Mouse (Mus musculus) CH12.LX (cell line): ENCODE results near the gene Ebf1. TPM values are rescaled to one million over a fixed set of nuclear protein-coding genes. Genes with fewer than 3 reads are reported as not detected.

Experiments
- DNase-seq: peaks from one replicate; pipeline ENCODE4 v3.0.0-alpha.2; 2013; ENCODE audit errors: extremely low read depth
- H3K27ac ChIP-seq: 2 replicates; pipeline ENCODE4 v1.5.1; 2012; ENCODE audit warnings: low read depth, mild to moderate bottlenecking, control low read depth, moderate library complexity; ENCODE audit not compliant: insufficient read depth
- H3K27me3 ChIP-seq: replicated peaks from 2 replicates; pipeline ENCODE3; 2012; ENCODE audit warnings: inconsistent platforms
- H3K36me3 ChIP-seq, 2 experiments: replicated peaks in 1 of 2; 2 replicates each; pipeline versions ENCODE3 to v1.6.1; 2012; ENCODE audit warnings: inconsistent platforms in 1 of 2, low read length in 1 of 2, mild to moderate bottlenecking in 1 of 2, mixed read lengths in 1 of 2, moderate library complexity in 1 of 2; ENCODE audit not compliant: control insufficient read depth in 1 of 2, insufficient read depth in 1 of 2
- H3K4me1 ChIP-seq, 2 experiments: 2 replicates each; pipeline ENCODE4 v1.6.1; 2012; ENCODE audit warnings: inconsistent platforms in 1 of 2, moderate library complexity in 1 of 2; ENCODE audit not compliant: insufficient read depth in 2 of 2, control insufficient read depth in 1 of 2
- H3K4me2 ChIP-seq: 2 replicates; pipeline ENCODE4 v1.6.1; 2012; ENCODE audit warnings: low read depth, mild to moderate bottlenecking, control low read depth; ENCODE audit not compliant: poor library complexity, insufficient read depth, severe bottlenecking
- H3K4me3 ChIP-seq, 3 experiments: fragments of 150-350 bp in 1 of 3; sonication (generic) in 1 of 3; replicated peaks in 1 of 3; 2 replicates each; pipeline versions ENCODE3 to v1.5.1; 2011 to 2012; ENCODE audit warnings: low read depth in 2 of 3, low read length in 2 of 3, mild to moderate bottlenecking in 2 of 3, moderate library complexity in 2 of 3, control low read depth in 1 of 3, improper control_type of control experiment in 1 of 3, inconsistent platforms in 1 of 3, mixed read lengths in 1 of 3; ENCODE audit not compliant: poor library complexity in 1 of 3
- H3K79me2 ChIP-seq: replicated peaks from 2 replicates; pipeline ENCODE4 v1.6.1; 2012; ENCODE audit warnings: mild to moderate bottlenecking, moderate library complexity; ENCODE audit not compliant: control insufficient read depth, poor library complexity, insufficient read depth, severe bottlenecking; ENCODE audit errors: extremely low read depth
- H3K9ac ChIP-seq: 2 replicates; pipeline ENCODE4 v1.6.1; 2012; ENCODE audit warnings: low read depth, mild to moderate bottlenecking, control low read depth, moderate library complexity; ENCODE audit not compliant: insufficient read depth
- H3K9me3 ChIP-seq: replicated peaks from 2 replicates; pipeline ENCODE3; 2012; ENCODE audit warnings: low read length, inconsistent platforms, mixed read lengths
- BHLHE40 ChIP-seq: IDR thresholded peaks from 2 replicates; pipeline ENCODE4 v1.6.1; 2011; ENCODE audit warnings: mild to moderate bottlenecking, low read depth, low read length, improper control_type of control experiment
- CHD1 ChIP-seq: IDR thresholded peaks from 2 replicates; pipeline ENCODE4 v1.6.1; 2012; ENCODE audit warnings: low read depth, low read length, improper control_type of control experiment, inconsistent platforms
- CHD2 ChIP-seq: IDR thresholded peaks from 2 replicates; pipeline ENCODE4 v1.6.1; 2011; ENCODE audit warnings: low read length, improper control_type of control experiment
- CTCF ChIP-seq, 2 experiments: IDR thresholded peaks in 1 of 2; conservative IDR thresholded peaks in 1 of 2; 2 replicates each; pipeline ENCODE4 v1.5.1; 2011 to 2012; ENCODE audit warnings: low read depth in 2 of 2, low read length in 2 of 2, improper control_type of control experiment in 1 of 2, inconsistent platforms in 1 of 2, mild to moderate bottlenecking in 1 of 2, moderate library complexity in 1 of 2
- ELF1 ChIP-seq: IDR thresholded peaks from 2 replicates; pipeline ENCODE4 v1.6.1; 2014; ENCODE audit warnings: low read depth, mild to moderate bottlenecking, inconsistent platforms, low read length, improper control_type of control experiment
- EP300 ChIP-seq: IDR thresholded peaks from 2 replicates; pipeline ENCODE4 v1.6.1; 2011; ENCODE audit warnings: low read length, improper control_type of control experiment
- ETS1 ChIP-seq: conservative IDR thresholded peaks from 2 replicates; pipeline ENCODE4 v1.6.1; 2012; ENCODE audit warnings: low read depth, mild to moderate bottlenecking, inconsistent platforms, low read length, improper control_type of control experiment, moderate library complexity
- GABPA ChIP-seq: IDR thresholded peaks from 2 replicates; pipeline ENCODE4 v1.6.1; 2012; ENCODE audit warnings: low read depth, low read length, improper control_type of control experiment, inconsistent platforms; ENCODE audit not compliant: insufficient replicate concordance
- HCFC1 ChIP-seq: IDR thresholded peaks from 2 replicates; pipeline ENCODE4 v1.6.1; 2012; ENCODE audit warnings: low read depth, mild to moderate bottlenecking, inconsistent platforms, low read length, improper control_type of control experiment
- JUN ChIP-seq: IDR thresholded peaks from 2 replicates; pipeline ENCODE4 v1.6.1; 2011; ENCODE audit warnings: low read depth, mild to moderate bottlenecking, low read length, improper control_type of control experiment, moderate library complexity; ENCODE audit not compliant: insufficient read depth
- JUND ChIP-seq: conservative IDR thresholded peaks from 2 replicates; pipeline ENCODE4 v1.6.1; 2011; ENCODE audit warnings: low read depth, low read length, improper control_type of control experiment
- KAT2A ChIP-seq: IDR thresholded peaks from 2 replicates; pipeline ENCODE4 v1.6.1; 2012; ENCODE audit warnings: low read length, improper control_type of control experiment, inconsistent platforms; ENCODE audit not compliant: insufficient replicate concordance
- MAFK ChIP-seq: IDR thresholded peaks from 2 replicates; pipeline ENCODE4 v1.6.1; 2011; ENCODE audit warnings: low read length, improper control_type of control experiment; ENCODE audit not compliant: insufficient replicate concordance
- MAZ ChIP-seq: IDR thresholded peaks from 2 replicates; pipeline ENCODE4 v1.6.1; 2012; ENCODE audit warnings: low read depth, mild to moderate bottlenecking, inconsistent platforms, low read length, improper control_type of control experiment, moderate library complexity
- MEF2A ChIP-seq: IDR thresholded peaks from 2 replicates; pipeline ENCODE4 v1.6.1; 2014; ENCODE audit warnings: low read depth, mild to moderate bottlenecking, inconsistent platforms, low read length, improper control_type of control experiment, borderline replicate concordance
- MXI1 ChIP-seq: IDR thresholded peaks from 2 replicates; pipeline ENCODE4 v1.6.1; 2011; ENCODE audit warnings: mild to moderate bottlenecking, low read depth, low read length, improper control_type of control experiment
- NRF1 ChIP-seq: IDR thresholded peaks from 2 replicates; pipeline ENCODE4 v1.6.1; 2014; ENCODE audit warnings: low read depth, mild to moderate bottlenecking, inconsistent platforms, low read length, improper control_type of control experiment, moderate library complexity
- PAX5 ChIP-seq: IDR thresholded peaks from 2 replicates; pipeline ENCODE4 v1.6.1; 2012; ENCODE audit warnings: low read length, inconsistent platforms, mixed read lengths
- POLR2A ChIP-seq: IDR thresholded peaks from 2 replicates; pipeline ENCODE4 v1.6.1; 2011; ENCODE audit warnings: low read depth, mild to moderate bottlenecking, improper control_type of control experiment, low read length
- POLR2AphosphoS2 ChIP-seq: IDR thresholded peaks from 2 replicates; pipeline ENCODE4 v1.6.1; 2011; ENCODE audit warnings: low read depth, low read length, improper control_type of control experiment
- RAD21 ChIP-seq: IDR thresholded peaks from 2 replicates; pipeline ENCODE4 v1.6.1; 2011; ENCODE audit warnings: low read depth, mild to moderate bottlenecking, low read length, improper control_type of control experiment, moderate library complexity
- RCOR1 ChIP-seq: conservative IDR thresholded peaks from 2 replicates; pipeline ENCODE4 v1.6.1; 2012; ENCODE audit warnings: low read depth, mild to moderate bottlenecking, inconsistent platforms, low read length, improper control_type of control experiment
- SIN3A ChIP-seq: IDR thresholded peaks from 2 replicates; pipeline ENCODE4 v1.6.1; 2012; ENCODE audit warnings: low read length, improper control_type of control experiment, inconsistent platforms
- SMC3 ChIP-seq: IDR thresholded peaks from 2 replicates; pipeline ENCODE4 v1.6.1; 2011; ENCODE audit warnings: low read depth, low read length, improper control_type of control experiment
- TBP ChIP-seq: conservative IDR thresholded peaks from 2 replicates; pipeline ENCODE4 v1.6.1; 2011; ENCODE audit warnings: low read depth, low read length, improper control_type of control experiment
- USF1 ChIP-seq: IDR thresholded peaks from 2 replicates; pipeline ENCODE4 v1.6.1; 2014; ENCODE audit warnings: low read depth, mild to moderate bottlenecking, inconsistent platforms, low read length, improper control_type of control experiment
- ZC3H11A ChIP-seq: IDR thresholded peaks from 2 replicates; pipeline ENCODE4 v1.6.1; 2012; ENCODE audit warnings: low read depth, mild to moderate bottlenecking, inconsistent platforms, low read length, improper control_type of control experiment
- ZKSCAN1 ChIP-seq: IDR thresholded peaks from 2 replicates; pipeline ENCODE4 v1.6.1; 2012; ENCODE audit warnings: low read depth, inconsistent platforms, low read length, improper control_type of control experiment, borderline replicate concordance
- ZMIZ1 ChIP-seq: IDR thresholded peaks from 2 replicates; pipeline ENCODE4 v1.6.1; 2012; ENCODE audit warnings: low read depth, mild to moderate bottlenecking, inconsistent platforms, low read length, improper control_type of control experiment
- dilution Hi-C: fragments of 300-500 bp; cut with MboI; formaldehyde crosslinking; loops from 2 replicates; pipeline ENCODE4 v1.14.3; 2020; ENCODE audit warnings: low sequenced_read_pairs; ENCODE audit not compliant: extremely low pct_unique_long_range_greater_than_20kb, extremely low pct_ligation_motif_present
- in situ Hi-C: fragments of 300-500 bp; cut with MboI; formaldehyde crosslinking; loops from 3 replicates; pipeline ENCODE4 v1.14.3; 2019; ENCODE audit warnings: low sequenced_read_pairs, low pct_ligation_motif_present, low pct_unique_long_range_greater_than_20kb, mixed read lengths
- polyA plus RNA-seq: library from polyadenylated mRNA; unstranded; fragments of >175 nt; gene quantifications from 2 replicates; pipeline ENCODE4 v1.2.1, GENCODE M21; 2012; ENCODE audit warnings: low read depth; ENCODE audit not compliant: insufficient read length
- total RNA-seq, 2 experiments: library from RNA; depleted of rRNA; stranded (reverse); fragments of 300-350 nt in 1 of 2; fragments of >200 nt in 1 of 2; gene quantifications; 2 replicates each; pipeline ENCODE4 v1.2.3; 2012 to 2014

Gene Ebf1
- total and polyA plus RNA-seq, 3 experiments: 37.8 to 60.7 (median 42.8) TPM

- peak; percentile 42; the same call in 1 of the 2 replicates for TF ChIP-seq TBP
- TF ChIP-seq SIN3A: peak; percentile 89
- TF ChIP-seq POLR2A: peak; percentile 37
- no peak for TF ChIP-seq ZMIZ1
- 0 out of 2 replicates have a peak, but pooled peaks have one; percentile 4 for TF ChIP-seq MAFK
- 0 out of 2 replicates have a peak, but pooled peaks have one; percentile 57 for TF ChIP-seq POLR2AphosphoS2
- no peak for TF ChIP-seq RAD21
- no peak for TF ChIP-seq CHD1
- no peak for TF ChIP-seq SMC3
- TF ChIP-seq PAX5: no peak
- no peak for TF ChIP-seq MAZ
- TF ChIP-seq BHLHE40: peak; percentile 99
- TF ChIP-seq EP300: peak; percentile 79
- TF ChIP-seq GABPA: peak; percentile 33; the same call in 1 of the 2 replicates
- no peak for TF ChIP-seq ZC3H11A
- TF ChIP-seq JUN: peak; percentile 53
- TF ChIP-seq JUND: no peak; the same call in 1 of the 2 replicates
- TF ChIP-seq ELF1: no peak
These were observed 7.4 kb downstream of the Ebf1 start (continued) for GRCm38 (mm10) chr11:44624564-44624963.

- H3K9ac ChIP-seq: peak overlapping the region; percentile 21
- H3K27me3 ChIP-seq: no peaks in the 10 kb centered on the region
- 0 out of 2 replicates have a peak overlapping the region, but pooled peaks have one; percentile 8 for H3K4me2 ChIP-seq
- TF ChIP-seq MEF2A: no peak
- TF ChIP-seq HCFC1: no peak
- TF ChIP-seq SMC3: no peak
- TF ChIP-seq TBP: no peak
- TF ChIP-seq ZMIZ1: no peak
- no peak for TF ChIP-seq CHD1
- TF ChIP-seq NRF1: no peak
- no peak for TF ChIP-seq BHLHE40
- TF ChIP-seq MAZ: no peak
- TF ChIP-seq CTCF (conservative IDR thresholded peaks at IDR 0.05 in 1 of 2, IDR thresholded peaks at IDR 0.05 in 1 of 2; ENCODE audit: low read depth in 2 of 2, low read length in 2 of 2): no peak
- no peak for TF ChIP-seq USF1
- no peak for TF ChIP-seq RCOR1
- no peak for TF ChIP-seq KAT2A
- no peak for TF ChIP-seq MXI1
- no peak for TF ChIP-seq ELF1
- TF ChIP-seq ZKSCAN1: no peak
- no peak for TF ChIP-seq ETS1
- no peak for TF ChIP-seq GABPA
- no peak for TF ChIP-seq CHD2
- no peak overlapping the region for H3K4me3 ChIP-seq
- H3K4me1 ChIP-seq: peaks cover 6 to 69% of the 10 kb centered on the region in 2 experiments; a peak in 3 of 4 replicates
- H3K79me2 ChIP-seq: peaks cover 60% of the 10 kb centered on the region
- no peaks in the 10 kb centered on the region for H3K9me3 ChIP-seq
- peak overlapping the region; percentile 42 for H3K27ac ChIP-seq
- in situ Hi-C loops: no loop called here
- H3K36me3 ChIP-seq: peaks cover 19 to 55% of the 10 kb centered on the region in 2 experiments
- dilution Hi-C loops: no loop called here
- no peak for DNase-seq
These were observed 8.9 kb downstream of the Ebf1 start for GRCm38 (mm10) chr11:44626065-44626464.
